Mouse (Mus musculus): ENCODE data around the gene Tnpo1.

- TF ChIP-seq CTCF (IDR thresholded peaks at IDR 0.05; ENCODE audit: low read depth, low read length) = no peak
- peak; percentile 75 for TF ChIP-seq POLR2A (IDR thresholded peaks at IDR 0.05; ENCODE audit: extremely low read depth, insufficient read depth, low read length)
Measured at GRCm38 (mm10) chr13:98926213-98926957, at the start of gene Tnpo1.

All from liver, adult 2 months (tissue).